Mouse (Mus musculus): ENCODE results near the gene Btnl1.

Gene Btnl1

DNA sequence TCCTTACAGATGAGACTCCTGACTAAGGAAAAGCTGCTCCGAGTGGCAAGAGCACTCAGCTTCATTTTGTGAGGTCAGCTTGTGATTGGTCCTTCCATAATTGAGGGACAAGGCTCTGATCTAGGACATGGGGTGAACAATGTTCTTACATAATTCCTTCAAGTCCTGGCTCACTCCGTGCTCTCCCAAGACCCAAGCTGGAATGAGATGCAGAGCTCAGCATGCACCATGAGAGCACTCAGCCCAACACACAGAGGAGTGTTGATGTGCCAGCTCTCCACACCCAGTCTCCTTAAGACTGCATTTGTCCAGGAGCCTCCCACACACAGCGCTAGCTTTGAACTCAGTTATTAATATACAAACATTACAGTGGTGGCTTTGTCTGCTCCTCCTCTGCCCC is 7.8 kb downstream of the Btnl1 start:
- no peak for DNase-seq (ENCODE audit: low spot score in 2 of 2)

DNA sequence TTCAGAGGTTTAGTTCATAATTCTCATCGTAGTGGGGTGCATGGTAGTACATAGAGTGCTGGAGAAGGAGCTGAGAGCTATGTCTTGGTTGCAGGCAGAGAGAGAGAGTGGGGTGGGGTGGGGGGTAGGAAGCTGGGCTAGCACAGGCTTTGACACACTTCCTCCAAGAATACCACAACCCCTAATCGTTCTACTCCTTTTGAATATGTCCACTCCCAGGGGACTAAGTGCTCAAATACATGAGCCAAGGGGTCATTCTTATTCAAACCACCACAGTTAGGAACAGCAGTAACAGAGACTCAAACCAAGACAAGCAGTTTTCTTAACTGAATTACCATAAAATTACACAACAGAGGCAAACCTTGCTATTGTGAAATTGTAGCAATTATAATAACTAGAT is 9.7 kb downstream of the Btnl1 start:
- DNase-seq (ENCODE audit: low spot score in 2 of 2), result no peak

DNA sequence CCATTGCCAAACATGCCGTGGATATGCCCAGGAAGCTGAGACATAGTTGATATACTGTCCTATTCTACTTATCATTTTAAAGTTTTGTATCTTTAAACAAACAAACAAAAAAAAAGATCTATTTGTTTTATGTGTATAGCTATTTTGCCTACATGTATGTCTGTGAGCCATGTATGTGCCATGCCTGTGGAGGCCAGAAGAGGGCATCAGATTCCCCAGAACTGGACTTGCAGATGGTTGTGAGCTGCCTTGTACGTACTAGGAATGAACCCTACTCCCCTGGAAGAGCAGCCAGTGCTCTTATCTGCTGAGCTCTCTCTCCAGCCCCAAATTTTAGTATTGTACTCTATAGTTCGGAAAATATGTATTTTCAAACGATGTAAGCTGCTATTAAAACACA is 11.6 kb downstream of the Btnl1 start:
- peak in 1 of 2 experiments; percentile 18 for DNase-seq (ENCODE audit: low spot score in 2 of 2)

DNA sequence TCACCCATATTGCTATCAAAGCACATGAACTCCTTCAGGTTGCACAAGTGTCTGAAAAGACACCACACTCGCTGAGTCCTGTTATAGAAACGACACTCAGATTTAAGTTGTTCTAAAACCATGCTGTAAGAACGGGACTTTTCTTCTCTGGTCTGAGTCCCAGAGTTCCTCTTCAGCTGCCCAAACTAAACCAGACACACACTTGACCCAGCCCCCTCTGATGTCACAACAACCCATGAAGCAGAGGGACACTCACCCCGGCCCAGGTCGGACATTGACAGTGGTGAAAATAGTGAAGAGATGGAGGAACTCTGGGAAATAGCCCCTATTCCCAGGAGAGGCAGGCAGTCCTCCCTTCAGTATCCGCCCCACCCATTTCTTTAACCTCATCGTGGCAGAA is 14.6 kb downstream of the Btnl1 start:
- no peak for DNase-seq (ENCODE audit: low spot score in 2 of 2)

DNA sequence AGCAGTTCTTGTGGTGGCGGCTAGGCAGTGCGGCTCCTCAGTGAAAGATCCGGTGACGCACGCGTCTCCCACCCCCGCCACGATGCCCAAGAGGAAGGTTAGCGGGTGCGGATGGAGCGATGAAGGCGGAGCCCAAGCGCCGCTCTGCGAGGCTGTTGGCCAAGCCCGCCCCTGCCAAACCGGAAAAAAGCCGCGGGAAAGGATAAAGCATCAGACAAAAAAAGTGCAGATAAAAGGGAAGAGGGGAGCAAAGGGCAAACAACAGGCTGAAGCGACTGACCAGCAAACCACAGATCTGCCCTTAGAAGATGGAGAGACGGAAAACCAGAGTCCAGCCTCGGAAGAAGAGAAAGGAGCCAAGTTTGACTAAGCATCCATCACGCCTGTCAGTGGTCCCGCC is 15.4 kb downstream of the Btnl1 start:
- DNase-seq (ENCODE audit: low spot score in 2 of 2), result no peak

DNA sequence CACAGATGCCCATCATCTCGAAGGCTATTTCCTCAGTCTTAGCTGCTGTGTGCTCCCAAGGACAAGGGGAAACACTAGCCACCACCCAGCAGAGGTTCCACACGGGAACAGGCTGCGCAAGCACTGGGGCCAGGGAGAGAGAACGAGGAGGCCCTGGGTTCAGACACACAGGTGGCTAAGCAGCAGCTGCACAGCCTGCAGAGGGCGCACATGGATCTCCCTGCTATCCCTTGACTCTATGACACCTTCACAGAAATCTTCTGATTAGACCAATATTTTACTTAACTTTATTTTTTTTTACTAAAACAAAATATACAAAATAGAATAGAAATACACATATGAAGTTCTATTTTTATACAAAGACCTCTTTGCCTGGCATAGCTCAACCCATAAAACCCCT is 20.4 kb downstream of the Btnl1 start:
- peak in 1 of 2 experiments; percentile 26 for DNase-seq (ENCODE audit: low spot score in 2 of 2)

DNA sequence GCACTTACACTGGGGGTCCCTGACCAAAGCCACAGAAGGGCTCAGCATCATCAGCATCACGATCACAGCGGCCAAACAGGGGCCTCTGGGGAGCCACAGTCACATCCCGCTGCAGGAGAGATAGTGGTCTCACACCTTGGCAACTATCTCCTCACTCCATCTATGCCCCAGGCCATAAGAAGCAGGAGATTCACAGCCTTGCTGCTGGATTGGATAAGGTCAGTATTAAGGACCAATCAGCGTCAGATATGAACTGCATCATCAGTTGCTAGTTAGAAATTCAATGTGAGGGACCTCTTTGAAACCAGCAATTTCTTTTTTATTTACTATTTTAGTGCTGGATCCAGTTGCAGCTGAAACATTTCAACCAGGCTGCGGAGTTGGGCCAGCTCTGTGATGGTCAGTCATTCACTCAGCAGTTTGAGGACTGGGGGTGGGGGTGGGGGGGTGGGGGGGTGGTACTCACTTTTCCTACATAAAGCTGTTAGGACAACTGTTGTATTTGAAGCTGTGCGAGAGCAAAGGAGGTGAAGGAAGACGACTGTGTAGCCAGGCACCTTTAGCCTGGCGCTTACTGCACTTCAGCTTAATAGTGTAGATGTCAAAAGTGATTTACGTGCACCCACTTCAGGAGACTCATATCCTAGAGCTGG is 21.3 kb downstream of the Btnl1 start:
- DNase-seq (ENCODE audit: low spot score in 2 of 2), result peak; percentile 51 to 61

DNA sequence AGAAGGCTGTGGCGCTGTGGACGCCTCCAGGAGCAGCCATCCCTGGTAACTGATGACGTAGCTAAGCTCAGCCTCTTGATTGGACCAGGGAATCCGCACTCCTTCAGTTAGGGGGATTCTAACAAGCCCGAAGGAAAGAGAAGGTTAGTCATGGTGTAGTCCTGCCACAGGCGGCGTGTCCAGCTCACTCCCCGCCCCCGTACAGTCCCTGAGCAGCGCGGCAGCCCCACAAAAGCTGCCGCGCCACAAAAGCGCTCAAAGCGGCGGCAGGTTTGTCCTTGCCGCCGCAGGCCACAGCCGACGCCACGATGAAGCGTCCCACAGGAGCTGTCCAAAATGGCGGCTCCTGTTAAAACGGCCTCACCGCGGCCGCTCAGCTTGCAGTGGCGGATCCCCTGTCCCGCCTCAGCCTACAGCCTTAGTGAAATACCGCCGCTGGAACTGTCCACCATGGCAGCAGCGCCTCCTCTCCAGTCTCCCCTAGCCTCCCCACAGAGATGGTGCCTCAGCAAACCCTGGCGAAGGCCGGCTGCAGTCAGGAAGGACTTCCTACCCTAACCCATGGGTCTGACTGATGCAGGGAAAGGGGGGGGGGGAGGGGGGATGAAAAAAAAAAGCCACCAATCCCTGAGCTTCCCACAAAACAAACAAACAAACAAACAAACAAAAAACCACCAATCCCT is 21.9 kb downstream of the Btnl1 start, which contains the start of gene BC051142:
Gene BC051142 (plus strand): TSS at position 110 of the 683 bp plus-strand sequence.
- DNase-seq (ENCODE audit: low spot score in 2 of 2), result peak; percentile 64 to 70

DNA sequence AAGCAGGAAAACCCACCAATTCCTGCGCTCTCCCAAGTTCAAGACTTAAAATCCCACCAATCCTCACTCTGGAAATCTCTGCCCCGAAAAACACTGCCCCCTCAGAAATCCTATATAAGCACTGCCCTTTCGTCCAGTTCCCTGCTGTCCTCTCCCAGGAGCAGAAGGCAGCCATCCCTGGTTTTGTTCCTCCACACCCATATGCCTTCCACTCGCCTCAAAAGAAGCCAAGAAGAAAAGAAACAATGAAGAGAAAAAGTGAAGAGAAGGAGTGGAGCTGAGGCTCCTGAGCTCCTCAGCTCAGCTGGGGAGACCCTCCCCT is 22.4 kb downstream of the Btnl1 start:
- no peak for DNase-seq (ENCODE audit: low spot score in 2 of 2)

DNA sequence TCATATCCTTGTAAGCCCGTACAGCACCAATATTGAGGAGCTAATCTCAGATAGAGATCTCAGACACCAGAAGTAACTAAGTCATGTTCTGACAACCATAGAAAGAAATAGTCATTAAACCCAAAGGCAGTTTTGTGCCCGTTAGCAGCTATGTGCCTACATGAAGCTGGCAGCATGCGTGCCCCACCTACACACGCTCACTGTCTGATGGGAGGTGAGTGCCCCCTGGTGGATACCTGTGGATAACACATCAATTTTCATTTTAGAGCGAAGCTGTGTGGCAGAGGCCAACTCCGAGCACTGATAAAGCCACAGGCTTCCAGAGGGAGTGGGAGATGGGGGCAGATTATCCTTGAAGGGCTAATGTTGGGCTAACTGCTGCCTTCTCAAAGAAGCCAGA is 34.2 kb downstream of the Btnl1 start:
- DNase-seq (ENCODE audit: low spot score in 2 of 2), result peak; percentile 33 to 73

DNA sequence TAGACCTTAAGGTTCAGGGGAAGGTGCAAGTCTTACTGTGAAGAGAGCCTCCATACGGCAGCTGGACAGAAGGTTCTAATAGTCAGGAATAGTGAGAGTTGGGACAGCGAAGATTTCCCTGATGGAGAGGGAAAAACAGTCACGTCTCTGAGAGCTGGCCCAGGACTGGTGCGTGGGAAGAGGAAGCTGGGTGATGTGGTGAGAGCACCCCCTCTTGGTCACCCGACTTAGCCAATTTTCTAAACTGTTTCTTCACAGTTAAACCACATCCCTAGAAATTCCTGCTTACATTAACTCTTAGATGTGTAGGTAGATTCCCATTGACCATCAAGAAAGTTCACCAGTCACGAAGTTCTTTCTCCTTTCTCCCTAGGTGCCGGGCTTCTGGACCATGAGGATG is 43.1 kb downstream of the Btnl1 start:
- DNase-seq (ENCODE audit: low spot score in 2 of 2), result no peak

DNA sequence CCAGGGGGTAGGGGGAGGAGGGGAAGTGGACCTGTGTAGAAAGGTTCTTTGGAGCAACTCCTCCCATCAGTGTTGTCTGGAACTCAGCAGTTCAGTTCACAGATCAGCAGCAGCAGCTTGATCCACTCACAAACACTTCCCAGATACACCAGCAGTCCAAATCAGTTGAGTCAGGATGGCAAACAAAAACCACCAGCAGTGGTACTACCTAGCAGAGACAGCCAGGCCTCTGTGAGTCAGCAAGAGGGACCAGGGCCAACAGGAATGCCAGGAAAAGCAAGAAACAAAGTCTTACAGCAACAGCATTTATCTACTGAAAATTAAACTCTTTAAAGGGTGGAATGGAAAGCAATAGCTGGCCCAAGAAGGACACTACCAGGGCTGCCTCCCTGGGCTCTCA is 50.7 kb downstream of the Btnl1 start:
- no peak for DNase-seq (ENCODE audit: low spot score in 2 of 2)
